Mouse (Mus musculus): ENCODE measurements around the gene Grb2.

DNA sequence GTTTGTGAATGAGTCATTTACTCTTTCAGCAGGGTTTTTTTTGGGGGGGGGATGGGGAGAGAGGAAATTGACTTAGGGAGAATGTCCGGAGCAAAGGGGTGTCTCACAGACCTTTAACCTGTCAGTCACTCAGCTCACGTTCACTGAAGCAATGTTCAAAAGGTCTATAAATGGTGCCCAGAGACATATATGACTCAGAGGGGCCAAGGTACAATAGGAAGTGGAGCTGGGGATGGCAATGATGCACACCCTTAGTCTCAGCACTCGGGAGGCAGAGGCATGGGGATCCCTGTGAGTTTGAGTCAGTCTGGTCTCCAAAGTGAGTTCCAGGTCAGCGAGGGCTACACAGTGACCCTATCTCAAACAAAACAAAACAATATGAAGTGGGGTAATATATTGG, 45.1 kb upstream of the Grb2 start:
- TF ChIP-seq MAX (IDR thresholded peaks at IDR 0.05) (no peak), CTCF (IDR thresholded peaks at IDR 0.05; ENCODE audit: control insufficient read depth, insufficient read depth, insufficient read length) (no peak), MYOG (IDR thresholded peaks at IDR 0.05; ENCODE audit: control insufficient read depth, extremely low read depth, insufficient read length) (no peak), USF1 (IDR thresholded peaks at IDR 0.05; ENCODE audit: low read depth) (no peak), FOSL1 (IDR thresholded peaks at IDR 0.05; ENCODE audit: insufficient read depth, low read length, poor library complexity, severe bottlenecking) (no peak), MYOD1 (IDR thresholded peaks at IDR 0.05; ENCODE audit: control insufficient read depth, insufficient read length, low read depth) (no peak)

Measured in C2C12 (cell line).